ENCODE assay signal across 8 mouse cellular contexts in the genomic region with DNA sequence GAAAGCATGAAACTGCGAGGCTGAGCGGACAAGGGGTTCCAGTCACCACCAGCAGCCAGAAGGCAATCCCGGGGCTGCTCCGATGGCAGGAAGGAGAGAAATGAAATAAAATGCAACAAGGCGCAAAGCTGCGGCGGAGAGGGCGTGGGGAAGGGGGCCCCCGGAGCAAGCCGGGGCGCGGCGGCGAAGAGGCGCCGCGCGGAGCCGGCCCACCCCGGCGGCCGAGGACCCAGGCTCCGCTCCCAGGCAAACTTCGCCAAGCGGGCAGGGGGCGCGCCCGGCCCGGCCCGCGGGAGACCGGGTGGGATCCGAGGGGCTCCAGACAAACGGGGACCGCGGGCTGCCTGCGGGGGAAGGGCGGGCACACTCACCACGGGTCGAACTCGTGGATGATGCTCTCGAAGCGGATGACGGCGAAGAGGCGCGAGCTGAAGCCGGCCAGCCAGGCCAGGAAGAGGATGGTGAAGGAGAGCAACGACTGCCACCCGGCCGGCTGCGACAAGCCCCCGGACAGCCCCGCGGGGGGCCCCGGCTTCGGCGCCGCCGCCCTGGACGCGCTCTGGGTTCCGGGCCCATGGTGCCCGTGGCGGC. TPM values are rescaled to one million over a fixed set of nuclear protein-coding genes. Genes with fewer than 3 reads are reported as not detected.
DNase-seq lines count a peak whose midpoint lies in the region; ATAC-seq and TF ChIP-seq lines count a peak whose summit lies in the region.

No protein-coding gene starts in this region.

- H3K9ac ChIP-seq in kidney, embryonic 14.5 days (ENCODE audit: low read depth, low read length), result peak overlapping the region; percentile 99
- peak overlapping the region; percentile 97 for H3K9ac ChIP-seq in ES-E14 (ENCODE audit: insufficient read depth, low read depth, low read length, poor library complexity, severe bottlenecking)
- peak overlapping the region; percentile 98 for H3K9ac ChIP-seq in embryonic facial prominence, embryonic 11.5 days (replicated peaks; ENCODE audit: low read length)
- peak overlapping the region; percentile 98 for H3K9ac ChIP-seq in midbrain, embryonic 14.5 days (replicated peaks; ENCODE audit: low read length)

- peak overlapping the region; percentile 99 for H3K4me3 ChIP-seq in kidney, embryonic 14.5 days (ENCODE audit: low read length)
- H3K4me3 ChIP-seq in ES-E14 (ENCODE audit: insufficient read depth in 1 of 2, low read depth in 1 of 2, low read length in 2 of 2, poor library complexity in 1 of 2, severe bottlenecking in 1 of 2), result peak overlapping the region; percentile 93 to 98
- H3K4me3 ChIP-seq in embryonic facial prominence, embryonic 11.5 days (ENCODE audit: low read depth, low read length), result peak overlapping the region; percentile 97
- H3K4me3 ChIP-seq in limb, embryonic 10.5 days, result peak overlapping the region; percentile 98
- peak overlapping the region; percentile 93 for H3K4me3 ChIP-seq in midbrain, embryonic 14.5 days (replicated peaks; ENCODE audit: low read depth, low read length)

- DNase-seq in kidney, postnatal 10 days, result no peak
- DNase-seq in ES-E14 (ENCODE audit: low read depth, low spot score), result no peak
- peak; percentile 56 for DNase-seq in embryonic facial prominence, embryonic 11.5 days (ENCODE audit: low spot score)
- no peak for DNase-seq in limb, embryonic 10.5 days (ENCODE audit: low spot score)
- DNase-seq in midbrain, embryonic 14.5 days, result peak; percentile 70
- DNase-seq in ovary, postnatal 14 days (ENCODE audit: low spot score), result no peak
- DNase-seq in gastrocnemius, postnatal 14 days, result no peak

- H3K4me1 ChIP-seq in kidney, embryonic 14.5 days (ENCODE audit: control insufficient read depth, insufficient read depth, low read length), result peaks cover 31% of the 10 kb centered on the region
- H3K4me1 ChIP-seq in ES-E14 (ENCODE audit: control insufficient read depth in 2 of 2, insufficient read depth in 2 of 2, low read length in 2 of 2, poor library complexity in 1 of 2), result peaks cover 0 to 5% of the 10 kb centered on the region in 2 experiments; a peak in 3 of 4 replicates
- H3K4me1 ChIP-seq in embryonic facial prominence, embryonic 11.5 days (ENCODE audit: control insufficient read depth, insufficient read depth, low read length), result no peaks in the 10 kb centered on the region
- peaks cover 40% of the 10 kb centered on the region for H3K4me1 ChIP-seq in limb, embryonic 10.5 days
- H3K4me1 ChIP-seq in midbrain, embryonic 14.5 days (ENCODE audit: control insufficient read depth, insufficient read depth, low read length), result peaks cover 32% of the 10 kb centered on the region

- WGBS in kidney, embryonic 14.5 days, result under 1% methylated on average over 63 of the region's 65 CpGs
- WGBS in embryonic facial prominence, embryonic 11.5 days, result under 1% methylated on average over 54 of the region's 65 CpGs
- WGBS in limb, embryonic 10.5 days, result under 1% methylated on average over 65 of the region's 65 CpGs
- WGBS in midbrain, embryonic 14.5 days, result under 1% methylated on average over 59 of the region's 65 CpGs

- in situ Hi-C loops in ES-E14 (cut with MboI; ENCODE audit: low sequenced_read_pairs in 2 of 2, unreplicated experiment in 2 of 2), result no loop called here

- H3K27me3 ChIP-seq in kidney, embryonic 14.5 days (ENCODE audit: control insufficient read depth, insufficient read depth, low read length), result no peaks in the 10 kb centered on the region
- H3K27me3 ChIP-seq in embryonic facial prominence, embryonic 11.5 days (ENCODE audit: control insufficient read depth, insufficient read depth, low read length), result no peaks in the 10 kb centered on the region
- H3K27me3 ChIP-seq in limb, embryonic 10.5 days (ENCODE audit: low read depth, poor library complexity, severe bottlenecking), result no peaks in the 10 kb centered on the region
- H3K27me3 ChIP-seq in midbrain, embryonic 14.5 days (ENCODE audit: control insufficient read depth, insufficient read depth, low read length), result no peaks in the 10 kb centered on the region

- peak overlapping the region; percentile 95 for H3K27ac ChIP-seq in kidney, embryonic 14.5 days (ENCODE audit: low read depth, low read length)
- peak overlapping the region; percentile 54; the same call in 1 of the 2 replicates for H3K27ac ChIP-seq in ES-E14 (ENCODE audit: insufficient read depth, low read depth, low read length, poor library complexity, severe bottlenecking)
- peak overlapping the region; percentile 90 for H3K27ac ChIP-seq in embryonic facial prominence, embryonic 11.5 days (replicated peaks; ENCODE audit: low read depth, low read length)
- peak overlapping the region; percentile 99 for H3K27ac ChIP-seq in limb, embryonic 10.5 days
- peak overlapping the region; percentile 98 for H3K27ac ChIP-seq in midbrain, embryonic 14.5 days (replicated peaks; ENCODE audit: low read depth, low read length)

- ATAC-seq in kidney, embryonic 14.5 days (ENCODE audit: low FRiP score, low TSS enrichment), result peak; percentile 6
- peak; percentile 4; the same call in 1 of the 2 replicates for ATAC-seq in embryonic facial prominence, embryonic 11.5 days (replicated peaks; ENCODE audit: insufficient number of reproducible peaks, low FRiP score, low TSS enrichment, low read depth)
- ATAC-seq in midbrain, embryonic 14.5 days (ENCODE audit: low FRiP score, low TSS enrichment), result peak; percentile 4; the same call in 1 of the 2 replicates

- H3K36me3 ChIP-seq in kidney, embryonic 14.5 days (ENCODE audit: control insufficient read depth, insufficient read depth, low read length), result no peaks in the 10 kb centered on the region
- H3K36me3 ChIP-seq in ES-E14 (ENCODE audit: control insufficient read depth, insufficient read depth, low read length, poor library complexity, severe bottlenecking), result no peaks in the 10 kb centered on the region
- H3K36me3 ChIP-seq in embryonic facial prominence, embryonic 11.5 days (replicated peaks; ENCODE audit: control insufficient read depth, insufficient read depth, low read depth, low read length), result no peaks in the 10 kb centered on the region
- H3K36me3 ChIP-seq in limb, embryonic 10.5 days, result no peaks in the 10 kb centered on the region
- H3K36me3 ChIP-seq in midbrain, embryonic 14.5 days (ENCODE audit: control insufficient read depth, insufficient read depth, low read length), result no peaks in the 10 kb centered on the region

- H3K9me3 ChIP-seq in kidney, embryonic 14.5 days (ENCODE audit: control insufficient read depth, low read length), result no peaks in the 10 kb centered on the region
- no peaks in the 10 kb centered on the region for H3K9me3 ChIP-seq in ES-E14 (ENCODE audit: control insufficient read depth, insufficient read depth, low read depth, low read length)
- no peaks in the 10 kb centered on the region for H3K9me3 ChIP-seq in embryonic facial prominence, embryonic 11.5 days (replicated peaks; ENCODE audit: control insufficient read depth, low read length)
- no peaks in the 10 kb centered on the region for H3K9me3 ChIP-seq in limb, embryonic 10.5 days (replicated peaks)
- no peaks in the 10 kb centered on the region for H3K9me3 ChIP-seq in midbrain, embryonic 14.5 days (ENCODE audit: control insufficient read depth, low read length)

- intact Hi-C loops in gastrocnemius, postnatal 14 days (cut with DNase I; ENCODE audit: low total_unique reads), result no loop called here

- peak overlapping the region; percentile 57 for H3K4me2 ChIP-seq in kidney, embryonic 14.5 days (replicated peaks; ENCODE audit: low read depth, low read length)
- peak overlapping the region; percentile 57 for H3K4me2 ChIP-seq in embryonic facial prominence, embryonic 11.5 days (ENCODE audit: low read depth, low read length)
- H3K4me2 ChIP-seq in midbrain, embryonic 14.5 days (ENCODE audit: low read length), result peak overlapping the region; percentile 79

TF ChIP-seq in ES-E14, 5 proteins besides CTCF, POLR2A, EP300 and RAD21:
- TF ChIP-seq MAFK (IDR thresholded peaks at IDR 0.05; ENCODE audit: insufficient read depth, low read depth, low read length) (no peak), CHD2 (IDR thresholded peaks at IDR 0.05; ENCODE audit: low read depth, low read length) (no peak), ZNF384 (IDR thresholded peaks at IDR 0.05; ENCODE audit: low read depth, low read length) (no peak), HCFC1 (IDR thresholded peaks at IDR 0.05; ENCODE audit: borderline replicate concordance, insufficient read depth, low read length) (no peak), ZC3H11A (IDR thresholded peaks at IDR 0.05; ENCODE audit: borderline replicate concordance, low read depth, low read length) (no peak)
TF ChIP-seq in ES-E14: peak in this region for 0.

RNA-seq across cellular contexts. Expression of a gene that starts 0.7 kb away (rescaled TPM):
- 58.6 and 124 TPM in 2 replicates for polyA plus RNA-seq in kidney, embryonic 14.5 days (2014; fragmentation: Nextera tagmentation; extraction: Ambion mirVana)
- total RNA-seq in ES-E14 (2012; rRNA removed), result 150 and 160 TPM in 2 replicates
- 111 and 118 TPM in 2 replicates for polyA plus RNA-seq in embryonic facial prominence, embryonic 11.5 days (2014; fragmentation: Nextera tagmentation; extraction: Ambion mirVana)
- 102 and 105 TPM in 2 replicates for polyA plus RNA-seq in limb, embryonic 10.5 days (2016; fragmentation: Nextera tagmentation; extraction: Ambion mirVana)
- 66.4 and 101 TPM in 2 replicates for polyA plus RNA-seq in midbrain, embryonic 14.5 days (2014; fragmentation: Nextera tagmentation; extraction: Ambion mirVana)
- 10 to 100 TPM; 56.6 to 61.0 TPM for total RNA-seq in gastrocnemius, postnatal 14 days (2021)

Comparison
In these comparisons a context has a peak if more than half of its experiments do, and no peak if none do; other contexts are left out.
1. DNase-seq: peak in embryonic facial prominence, embryonic 11.5 days (single experiment) and midbrain, embryonic 14.5 days (single experiment); none in kidney, postnatal 10 days (single experiment), ES-E14 (single experiment), limb, embryonic 10.5 days (single experiment), ovary, postnatal 14 days (single experiment) and gastrocnemius, postnatal 14 days (single experiment).
2. Peak in every context shown above with its lines, with median percentiles within 50 percentile points of each other: ATAC-seq, H3K27ac ChIP-seq, H3K4me2 ChIP-seq, H3K4me3 ChIP-seq and H3K9ac ChIP-seq.